Comparison of ENCODE assay signal across 9 mouse cellular contexts in genomic region chr7:116286611-116287355, GRCm38 (mm10). TPM values are rescaled to one million over a fixed set of nuclear protein-coding genes. Genes with fewer than 3 reads are reported as not detected.
DNase-seq lines count a peak whose midpoint lies in the region; ATAC-seq and TF ChIP-seq lines count a peak whose summit lies in the region.
"Had no signal": no experiment of that assay in that cellular context is flagged by ENCODE, and none has a peak within 500 bp of the region (broad histone marks: within the 10 kb centered on the region; RNA-seq: fewer than 3 reads in every experiment).

No protein-coding gene starts in this region.

- intact Hi-C loops in left cerebral cortex, postnatal 10 days (cut with DNase I): no loop called here

- TF ChIP-seq CTCF in E14TG2a.4 (conservative IDR thresholded peaks at IDR 0.05; ENCODE audit: low read length): no peak
- no peak for TF ChIP-seq CTCF in intestine, postnatal 0 days (IDR thresholded peaks at IDR 0.05; ENCODE audit: low read depth)
- no peak for TF ChIP-seq CTCF in thymus, adult 2 months (IDR thresholded peaks at IDR 0.05; ENCODE audit: borderline replicate concordance, control insufficient read depth, extremely low read depth, insufficient read depth, low read length, poor library complexity)

- peak overlapping the region; percentile 58 for H3K4me3 ChIP-seq in E14TG2a.4 (replicated peaks; ENCODE audit: low read length)
- H3K4me3 ChIP-seq in intestine, postnatal 0 days (ENCODE audit: low read depth, low read length): no peak overlapping the region
- H3K4me3 ChIP-seq in liver, embryonic 12.5 days: no peak overlapping the region
- no peak overlapping the region for H3K4me3 ChIP-seq in neural tube, embryonic 15.5 days (replicated peaks)
- no peak overlapping the region for H3K4me3 ChIP-seq in thymus, adult 2 months (ENCODE audit: control insufficient read depth, insufficient read depth, low read length)

- 16% methylated on average over 11 of the region's 11 CpGs for WGBS in intestine, postnatal 0 days
- 53% methylated on average over 11 of the region's 11 CpGs for WGBS in liver, embryonic 12.5 days (ENCODE audit: insufficient replicate concordance)
- whole genome bisulfite sequencing in neural tube, embryonic 15.5 days: 45% methylated on average over 11 of the region's 11 CpGs
- WGBS in thymus, adult 2 months: 89% methylated on average over 11 of the region's 11 CpGs

- peak; percentile 90 for DNase-seq in heart, adult 11 months
- DNase-seq in heart, adult 8-10 months (ENCODE audit: low spot score): no peak
- DNase-seq in left cerebral cortex, postnatal 10 days (ENCODE audit: extremely low spot score in 1 of 2, low spot score in 2 of 2): no peak
- DNase-seq in thymus, adult 2 months: no peak
- DNase-seq: gastrocnemius, postnatal 36 days had no signal

- no peaks in the 10 kb centered on the region for H3K27me3 ChIP-seq in E14TG2a.4 (ENCODE audit: insufficient read depth, low read length)
- H3K27me3 ChIP-seq in intestine, postnatal 0 days (replicated peaks; ENCODE audit: control insufficient read depth, insufficient read depth, low read length): no peaks in the 10 kb centered on the region
- H3K27me3 ChIP-seq in liver, embryonic 12.5 days (replicated peaks): no peaks in the 10 kb centered on the region
- H3K27me3 ChIP-seq in neural tube, embryonic 15.5 days (replicated peaks): no peaks in the 10 kb centered on the region
- H3K27me3 ChIP-seq in thymus, adult 2 months (ENCODE audit: control insufficient read depth, insufficient read depth, low read length): no peaks in the 10 kb centered on the region

- peaks cover 92% of the 10 kb centered on the region for H3K4me1 ChIP-seq in E14TG2a.4 (replicated peaks; ENCODE audit: low read depth, low read length)
- peaks cover 21% of the 10 kb centered on the region for H3K4me1 ChIP-seq in intestine, postnatal 0 days (replicated peaks; ENCODE audit: control insufficient read depth, insufficient read depth, low read length)
- H3K4me1 ChIP-seq in liver, embryonic 12.5 days: peaks cover 51% of the 10 kb centered on the region
- peaks cover 13% of the 10 kb centered on the region for H3K4me1 ChIP-seq in neural tube, embryonic 15.5 days
- H3K4me1 ChIP-seq in thymus, adult 2 months (replicated peaks; ENCODE audit: control insufficient read depth, insufficient read depth, low read length): no peaks in the 10 kb centered on the region

- H3K4me2 ChIP-seq in intestine, postnatal 0 days (replicated peaks; ENCODE audit: low read depth): peak overlapping the region; percentile 25
- peak overlapping the region; percentile 35 for H3K4me2 ChIP-seq in liver, embryonic 12.5 days
- no peak overlapping the region for H3K4me2 ChIP-seq in neural tube, embryonic 15.5 days

- peak overlapping the region; percentile 85 for H3K27ac ChIP-seq in intestine, postnatal 0 days (ENCODE audit: low read depth, low read length)
- peak overlapping the region; percentile 64 for H3K27ac ChIP-seq in liver, embryonic 12.5 days
- H3K27ac ChIP-seq in neural tube, embryonic 15.5 days (replicated peaks): no peak overlapping the region
- H3K27ac ChIP-seq in thymus, adult 2 months (ENCODE audit: control insufficient read depth, insufficient read depth, low read length): no peak overlapping the region

- no peaks in the 10 kb centered on the region for H3K9me3 ChIP-seq in E14TG2a.4 (ENCODE audit: low read length)
- H3K9me3 ChIP-seq in intestine, postnatal 0 days (ENCODE audit: control insufficient read depth): no peaks in the 10 kb centered on the region
- H3K9me3 ChIP-seq in liver, embryonic 12.5 days (replicated peaks): no peaks in the 10 kb centered on the region
- H3K9me3 ChIP-seq in neural tube, embryonic 15.5 days (replicated peaks): no peaks in the 10 kb centered on the region

- peaks cover under 1% of the 10 kb centered on the region; the same call in 1 of the 2 replicates for H3K36me3 ChIP-seq in E14TG2a.4 (ENCODE audit: insufficient read depth, low read length)
- no peaks in the 10 kb centered on the region for H3K36me3 ChIP-seq in intestine, postnatal 0 days (ENCODE audit: control insufficient read depth, insufficient read depth)
- no peaks in the 10 kb centered on the region for H3K36me3 ChIP-seq in liver, embryonic 12.5 days
- no peaks in the 10 kb centered on the region for H3K36me3 ChIP-seq in neural tube, embryonic 15.5 days
- no peaks in the 10 kb centered on the region for H3K36me3 ChIP-seq in thymus, adult 2 months (ENCODE audit: control insufficient read depth, insufficient read depth, low read length)

- ATAC-seq in intestine, postnatal 0 days: peak; percentile 52
- ATAC-seq in liver, embryonic 12.5 days: peak; percentile 76
- ATAC-seq in neural tube, embryonic 15.5 days (ENCODE audit: low FRiP score): no peak

- TF ChIP-seq POLR2A in thymus, adult 2 months (IDR thresholded peaks at IDR 0.05; ENCODE audit: control insufficient read depth, extremely low read depth, insufficient read depth, low read length, poor library complexity): no peak

- 0 out of 2 replicates have a peak overlapping the region, but pooled peaks have one; percentile 7 for H3K9ac ChIP-seq in intestine, postnatal 0 days (ENCODE audit: low read depth, low read length)
- no peak overlapping the region for H3K9ac ChIP-seq in liver, embryonic 12.5 days
- H3K9ac ChIP-seq in neural tube, embryonic 15.5 days (replicated peaks): no peak overlapping the region

RNA-seq across cellular contexts. Expression of gene Plekha7, which starts 21.4 kb away (rescaled TPM):
- total RNA-seq in heart, adult 8-10 months (2022): 1 to 10 TPM; 4.2 to 9.8 (median 6.5) TPM
- polyA plus RNA-seq in intestine, postnatal 0 days (2015; fragmentation: Nextera tagmentation; extraction: Ambion mirVana): 17.2 and 20.2 TPM in 2 replicates
- 3.6 TPM in 2 replicates for polyA plus RNA-seq in liver, embryonic 12.5 days (2016; fragmentation: Nextera tagmentation; extraction: Ambion mirVana)
- total RNA-seq in left cerebral cortex, postnatal 10 days (2021): 10 to 100 TPM; 18.7 to 23.6 TPM
- polyA plus RNA-seq in neural tube, embryonic 15.5 days (2015; fragmentation: Nextera tagmentation; extraction: Ambion mirVana): 5.4 and 12.8 TPM in 2 replicates
- polyA plus RNA-seq in thymus, adult 2 months (2012; rRNA removed): 24.4 and 26.9 TPM in 2 replicates

RNA-seq across cellular contexts. Expression of gene Rps13, which starts 47.2 kb away (rescaled TPM):
- 100 to 1,000 TPM; 323 to 407 (median 359) TPM for total RNA-seq in heart, adult 8-10 months (2022)
- polyA plus RNA-seq in intestine, postnatal 0 days (2015; fragmentation: Nextera tagmentation; extraction: Ambion mirVana): 471 and 493 TPM in 2 replicates
- polyA plus RNA-seq in liver, embryonic 12.5 days (2016; fragmentation: Nextera tagmentation; extraction: Ambion mirVana): 786 and 821 TPM in 2 replicates
- total RNA-seq in left cerebral cortex, postnatal 10 days (2021): 100 to 1,000 TPM; 248 to 274 TPM
- 511 and 555 TPM in 2 replicates for polyA plus RNA-seq in neural tube, embryonic 15.5 days (2015; fragmentation: Nextera tagmentation; extraction: Ambion mirVana)
- polyA plus RNA-seq in thymus, adult 2 months (2012; rRNA removed): 160 and 185 TPM in 2 replicates

Comparison
In these comparisons a context has a peak if more than half of its experiments do, and no peak if none do; other contexts are left out.
1. H3K27ac ChIP-seq: peak in intestine, postnatal 0 days (single experiment) and liver, embryonic 12.5 days (single experiment); none in neural tube, embryonic 15.5 days (single experiment) and thymus, adult 2 months (single experiment).